Mouse (Mus musculus) neutrophil, adult 65 days (primary cell): ENCODE measurements around the gene Tnip1. TPM values are rescaled to one million over a fixed set of nuclear protein-coding genes. Genes with fewer than 3 reads are reported as not detected.

Source experiments
- total RNA-seq: library from RNA; stranded (reverse); gene quantifications from 2 replicates; pipeline ENCODE4 v1.2.4, GENCODE M21; 2023

Gene Tnip1
- total RNA-seq, result 88.5 and 116 TPM in 2 replicates

DNA sequence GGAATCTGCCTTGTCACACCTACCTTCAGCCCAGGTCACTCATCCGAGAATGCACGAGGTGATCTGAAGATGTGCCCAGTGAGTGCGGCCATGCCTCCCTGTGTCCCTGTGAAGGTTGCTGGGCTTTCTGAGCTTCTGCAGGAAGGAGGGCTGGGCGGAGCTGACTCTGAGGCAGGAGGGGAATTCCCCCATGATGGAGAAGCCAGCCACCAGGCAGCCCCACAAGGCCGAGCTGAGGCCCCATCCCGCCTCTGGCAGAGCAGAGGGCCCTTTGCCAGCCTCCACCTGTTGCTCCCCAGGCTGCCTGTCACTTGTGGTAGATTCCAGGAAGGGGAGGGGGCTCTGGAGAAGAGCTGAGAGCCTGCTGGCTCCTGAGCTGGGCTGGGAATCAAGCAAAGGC lies at the start of gene Tnip1:
TSS of gene Tnip1 (minus strand) at position 108 of the 400 bp plus-strand sequence.

GRCm38 (mm10) chr11:54902333-54903323 lies 60.1 kb downstream of the Tnip1 start, which contains the start of gene Gpx3:
Gene Gpx3 (plus strand): TSS chr11:54902453.

DNA sequence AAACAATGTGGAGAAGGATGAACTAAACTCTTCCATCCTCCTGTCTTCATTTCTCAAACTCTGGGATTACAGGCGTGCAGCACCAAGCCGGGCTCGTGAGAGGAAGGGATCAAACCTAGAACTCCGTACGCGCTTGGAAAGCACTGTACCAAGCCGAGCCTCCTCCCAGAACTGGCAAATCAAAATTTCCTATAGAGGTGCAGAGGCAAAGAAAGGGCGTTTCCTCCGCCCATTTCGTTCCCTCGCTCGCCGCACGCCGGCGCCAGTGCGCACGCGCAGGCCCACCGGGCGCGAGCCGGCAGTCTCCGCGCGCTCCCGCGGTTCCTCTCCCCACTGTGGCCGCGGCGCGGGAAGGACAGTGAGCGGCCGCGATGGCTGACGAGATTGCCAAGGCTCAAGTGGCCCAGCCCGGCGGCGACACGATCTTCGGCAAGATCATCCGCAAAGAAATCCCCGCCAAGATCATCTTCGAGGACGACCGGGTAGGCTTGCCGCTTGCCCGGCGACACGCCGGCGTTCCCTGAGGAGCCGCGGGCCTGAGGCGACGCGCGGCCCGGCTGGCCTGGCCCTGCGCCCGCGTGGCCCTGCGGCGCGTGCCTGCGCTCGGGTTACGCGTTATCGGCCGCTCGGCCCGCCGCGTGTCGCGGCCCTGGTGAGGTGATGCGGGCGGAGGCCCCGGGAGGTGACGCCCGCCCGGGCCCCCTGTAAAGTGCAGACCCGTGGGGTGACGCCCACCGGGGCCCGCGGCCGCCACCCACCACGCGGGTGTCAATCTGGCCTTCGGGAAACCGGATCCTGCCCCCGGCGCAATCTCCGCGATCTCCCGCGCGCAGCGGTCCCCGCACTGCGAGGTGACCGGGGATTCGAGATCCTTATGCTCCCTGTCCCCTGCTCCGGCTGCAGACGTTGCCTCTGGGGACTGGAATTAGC lies 96.3 kb downstream of the Tnip1 start, which contains the start of gene Hint1:
TSS of gene Hint1 (plus strand) at position 265 of the 930 bp plus-strand sequence.

Other genes with a start within 250 kb of the Tnip1 start
- 52.5 and 67.1 TPM in 2 replicates for gene Cdc42se2, start 175.2 kb downstream of the Tnip1 start, total RNA-seq
- gene Lyrm7, start 102.0 kb downstream of the Tnip1 start, total RNA-seq, result 0.69 and 2.5 TPM in 2 replicates
- gene Hint1, start 96.5 kb downstream of the Tnip1 start, total RNA-seq, result 86.5 and 92.4 TPM in 2 replicates
- gene Gpx3, start 60.5 kb downstream of the Tnip1 start, total RNA-seq, result 6.3 and 7.1 TPM in 2 replicates
- gene Anxa6, start 70.5 kb upstream of the Tnip1 start, total RNA-seq, result 90.1 and 100 TPM in 2 replicates
- gene Ccdc69, start 115.2 kb upstream of the Tnip1 start, total RNA-seq, result 3.9 and 6.2 TPM in 2 replicates
- 94.1 and 101 TPM in 2 replicates for gene Gm2a, start 135.2 kb upstream of the Tnip1 start, total RNA-seq
- 0.36 TPM in 1 of 2 replicates, not detected in the other for gene Slc36a3, start 188.8 kb upstream of the Tnip1 start, total RNA-seq
- 2.4 TPM in 2 replicates for gene Slc36a2, start 222.2 kb upstream of the Tnip1 start, total RNA-seq
- gene Slc36a1, start 241.4 kb upstream of the Tnip1 start, total RNA-seq, result 29.2 and 35.1 TPM in 2 replicates